ENCODE assay signal across 12 mouse cellular contexts in genomic region chr4:138980771-138981420, GRCm38 (mm10). TPM values are rescaled to one million over a fixed set of nuclear protein-coding genes. Genes with fewer than 3 reads are reported as not detected.
DNase-seq lines count a peak whose midpoint lies in the region; ATAC-seq and TF ChIP-seq lines count a peak whose summit lies in the region.
"Had no signal": no experiment of that assay in that cellular context is flagged by ENCODE, and none has a peak within 500 bp of the region (broad histone marks: within the 10 kb centered on the region; RNA-seq: fewer than 3 reads in every experiment).

No protein-coding gene starts in this region.

- no peaks in the 10 kb centered on the region for H3K4me1 ChIP-seq in kidney, postnatal 0 days (replicated peaks; ENCODE audit: insufficient read depth, low read length)
- H3K4me1 ChIP-seq in liver, adult 2 months (ENCODE audit: control insufficient read depth, insufficient read depth, low read length): peaks cover 12% of the 10 kb centered on the region

- ATAC-seq in kidney, postnatal 0 days (replicated peaks; ENCODE audit: low FRiP score, low read depth): no peak
- ATAC-seq: Patski had no signal

- DNase-seq in kidney, postnatal 0 days (ENCODE audit: low spot score): no peak
- DNase-seq in kidney, adult 11 months: no peak
- DNase-seq in R1 (ENCODE audit: low read depth, low spot score): peak; percentile 88
- peak; percentile 61 for DNase-seq in embryo, embryonic 11 days
- DNase-seq in liver, adult 2 months (ENCODE audit: extremely low read depth, low read depth, low spot score): peak; percentile 29
- DNase-seq in natural killer cell, adult 2 months (ENCODE audit: low spot score in 2 of 2): no peak
- DNase-seq in cerebellum, adult 11-12 months: no peak
- DNase-seq: cerebellum, adult 11 months; gastrocnemius, postnatal 25 days; kidney, postnatal 14 days had no signal

- no peaks in the 10 kb centered on the region for H3K27me3 ChIP-seq in kidney, postnatal 0 days (ENCODE audit: insufficient read depth, low read length)
- H3K27me3 ChIP-seq in liver, adult 2 months (ENCODE audit: control insufficient read depth, insufficient read depth, low read length): no peaks in the 10 kb centered on the region
- H3K27me3 ChIP-seq: Patski had no signal

- WGBS in kidney, postnatal 0 days: 23% methylated on average over 12 of the region's 12 CpGs
- 58% methylated on average over 12 of the region's 12 CpGs for WGBS in liver, adult 2 months

- 0 out of 2 replicates have a peak overlapping the region, but pooled peaks have one; percentile 3 for H3K4me2 ChIP-seq in kidney, postnatal 0 days (ENCODE audit: low read length)

- H3K36me3 ChIP-seq in kidney, postnatal 0 days (ENCODE audit: insufficient read depth, low read length): no peaks in the 10 kb centered on the region
- H3K36me3 ChIP-seq in liver, adult 2 months (ENCODE audit: control insufficient read depth, insufficient read depth, low read length): no peaks in the 10 kb centered on the region

- no peak overlapping the region for H3K4me3 ChIP-seq in kidney, postnatal 0 days (replicated peaks; ENCODE audit: low read depth, low read length)
- no peak overlapping the region for H3K4me3 ChIP-seq in liver, adult 2 months (ENCODE audit: insufficient read depth, low read depth, low read length)

- no peaks in the 10 kb centered on the region; the same call in 1 of the 2 replicates for H3K79me2 ChIP-seq in liver, adult 2 months (ENCODE audit: control insufficient read depth, insufficient read depth, low read length)

- no peak for TF ChIP-seq CTCF in kidney, postnatal 0 days (IDR thresholded peaks at IDR 0.05; ENCODE audit: low read depth)
- TF ChIP-seq CTCF in liver, adult 2 months (IDR thresholded peaks at IDR 0.05; ENCODE audit: low read depth, low read length): no peak

- H3K9ac ChIP-seq in kidney, postnatal 0 days (ENCODE audit: low read depth, low read length): no peak overlapping the region
- no peak overlapping the region for H3K9ac ChIP-seq in liver, adult 2 months (ENCODE audit: low read depth, low read length)

- no peaks in the 10 kb centered on the region for H3K9me3 ChIP-seq in kidney, postnatal 0 days (replicated peaks; ENCODE audit: low read length)

- no peak for TF ChIP-seq POLR2A in liver, adult 2 months (IDR thresholded peaks at IDR 0.05; ENCODE audit: extremely low read depth, insufficient read depth, low read length)

- H3K27ac ChIP-seq in kidney, postnatal 0 days: no peak overlapping the region
- H3K27ac ChIP-seq in liver, adult 2 months (replicated peaks; ENCODE audit: insufficient read depth, low read depth, low read length): no peak overlapping the region

RNA-seq across cellular contexts. Expression of gene Tmco4, which starts 8.2 kb away (rescaled TPM):
- 10.2 and 10.8 TPM in 2 replicates for polyA plus RNA-seq in kidney, postnatal 0 days (2015; fragmentation: Nextera tagmentation; extraction: Ambion mirVana)
- total RNA-seq in liver, adult 2 months (2014; rRNA removed): 10.2 and 12.6 TPM in 2 replicates
- polyA plus RNA-seq in liver, adult 2 months (2012; rRNA removed): 14.6 and 15.3 TPM in 2 replicates

RNA-seq across cellular contexts. Expression of gene Rnf186, which starts 14.0 kb away (rescaled TPM):
- polyA plus RNA-seq in kidney, postnatal 0 days (2015; fragmentation: Nextera tagmentation; extraction: Ambion mirVana): 15.9 and 17.7 TPM in 2 replicates
- 5.5 and 13.4 TPM in 2 replicates for total RNA-seq in liver, adult 2 months (2014; rRNA removed)
- polyA plus RNA-seq in liver, adult 2 months (2012; rRNA removed): 24.5 and 25.8 TPM in 2 replicates
- total RNA-seq: gastrocnemius, postnatal 25 days; megakaryocyte progenitor cell, adult 5-6 weeks had no signal
- polyA plus RNA-seq: Patski had no signal

Comparison
In these comparisons a context has a peak if more than half of its experiments do, and no peak if none do; other contexts are left out.
1. DNase-seq: peak in R1 (single experiment), embryo, embryonic 11 days (single experiment) and liver, adult 2 months (single experiment); none in kidney, postnatal 0 days (single experiment), kidney, adult 11 months (single experiment), natural killer cell, adult 2 months (0 of 2) and cerebellum, adult 11-12 months (single experiment).